Mouse (Mus musculus): ENCODE measurements around the gene Rnase9.

GRCm38 (mm10) chr14:51024820-51025219 is 16.8 kb downstream of the Rnase9 start:
- TF ChIP-seq CTCF (IDR thresholded peaks at IDR 0.05; ENCODE audit: low read depth, low read length) (no peak), GATA1 (IDR thresholded peaks at IDR 0.05; ENCODE audit: borderline replicate concordance, low read length) (no peak), TAL1 (conservative IDR thresholded peaks at IDR 0.05; ENCODE audit: low read depth, low read length) (no peak)

All from G1E (cell line).